Mouse (Mus musculus): ENCODE measurements around the gene Bcl11a. TPM values are rescaled to one million over a fixed set of nuclear protein-coding genes. Genes with fewer than 3 reads are reported as not detected.

The Bcl11a gene
- polyA plus RNA-seq, 1 experiment from 2014 or later, result 95.4 TPM

DNA sequence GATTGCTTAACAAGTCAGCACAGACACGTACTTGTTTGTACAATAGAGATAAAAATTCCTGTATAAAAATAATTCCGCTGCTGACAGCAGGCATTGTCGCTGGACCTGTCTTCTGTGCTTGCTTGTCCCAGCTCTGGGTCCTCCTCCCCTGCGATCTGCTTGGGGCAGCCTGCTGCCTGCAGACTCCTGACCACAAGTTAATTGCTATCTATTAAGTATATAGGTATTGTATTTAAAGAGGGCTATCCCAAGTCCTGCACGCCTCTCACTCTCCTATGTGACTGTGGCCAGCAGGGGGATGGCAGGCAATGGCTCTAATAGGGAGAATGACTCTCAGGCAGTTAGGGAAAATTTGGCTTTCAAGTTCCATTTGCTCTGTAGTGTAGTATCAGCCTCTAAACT is 16.2 kb downstream of the Bcl11a start:
- no peak overlapping the region for H3K4me3 ChIP-seq (ENCODE audit: low read depth, low read length)
- H3K36me3 ChIP-seq (ENCODE audit: control insufficient read depth, insufficient read depth, low read length), result peaks cover 10% of the 10 kb centered on the region
- H3K9me3 ChIP-seq (ENCODE audit: control insufficient read depth, low read length), result no peaks in the 10 kb centered on the region
- no peak for DNase-seq (ENCODE audit: low spot score)
- no peak overlapping the region for H3K4me2 ChIP-seq
- no peaks in the 10 kb centered on the region for H3K27me3 ChIP-seq (replicated peaks; ENCODE audit: control insufficient read depth, insufficient read depth, low read length)
- H3K4me1 ChIP-seq (replicated peaks; ENCODE audit: control insufficient read depth, insufficient read depth, low read length), result peaks cover 54% of the 10 kb centered on the region
- H3K9ac ChIP-seq (ENCODE audit: low read depth, low read length), result no peak overlapping the region
- ATAC-seq (replicated peaks; ENCODE audit: low FRiP score), result no peak
- 62% methylated on average over 5 of the region's 5 CpGs for WGBS
- no peak overlapping the region for H3K27ac ChIP-seq (ENCODE audit: low read depth, low read length)

DNA sequence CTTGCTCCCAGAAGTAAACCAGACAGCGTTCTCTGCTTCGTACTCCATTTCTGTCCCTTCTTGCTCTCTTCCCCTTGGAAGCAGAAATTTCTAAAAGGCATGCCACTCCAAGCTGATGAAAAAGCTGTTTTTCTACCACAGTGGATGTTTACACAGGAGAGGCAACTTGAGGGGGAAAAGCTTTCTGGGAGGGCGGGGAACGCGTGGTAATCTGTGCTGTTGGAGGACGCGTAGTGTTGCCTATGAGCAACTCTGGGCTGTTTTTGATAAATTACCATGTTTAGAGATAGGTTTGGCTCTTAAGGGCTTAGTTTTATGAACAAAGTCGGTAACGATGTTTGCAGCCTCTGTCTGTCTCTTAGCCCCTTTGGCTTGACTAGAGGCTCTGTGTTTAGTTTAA is 17.4 kb downstream of the Bcl11a start:
- DNase-seq (ENCODE audit: low spot score) (no peak), ATAC-seq (replicated peaks; ENCODE audit: low FRiP score) (no peak)
- whole genome bisulfite sequencing, result 48% methylated on average over 9 of the region's 9 CpGs
- Histone ChIP-seq H3K4me1 (replicated peaks; ENCODE audit: control insufficient read depth, insufficient read depth, low read length) (peaks cover 59% of the 10 kb centered on the region), H3K27ac (ENCODE audit: low read depth, low read length) (peak overlapping the region; percentile 29), H3K4me2 (no peak overlapping the region), H3K4me3 (ENCODE audit: low read depth, low read length) (no peak overlapping the region), H3K9ac (ENCODE audit: low read depth, low read length) (no peak overlapping the region), H3K9me3 (ENCODE audit: control insufficient read depth, low read length) (no peaks in the 10 kb centered on the region), H3K36me3 (ENCODE audit: control insufficient read depth, insufficient read depth, low read length) (peaks cover 7% of the 10 kb centered on the region; the same call in 1 of the 2 replicates), H3K27me3 (replicated peaks; ENCODE audit: control insufficient read depth, insufficient read depth, low read length) (no peaks in the 10 kb centered on the region)

DNA sequence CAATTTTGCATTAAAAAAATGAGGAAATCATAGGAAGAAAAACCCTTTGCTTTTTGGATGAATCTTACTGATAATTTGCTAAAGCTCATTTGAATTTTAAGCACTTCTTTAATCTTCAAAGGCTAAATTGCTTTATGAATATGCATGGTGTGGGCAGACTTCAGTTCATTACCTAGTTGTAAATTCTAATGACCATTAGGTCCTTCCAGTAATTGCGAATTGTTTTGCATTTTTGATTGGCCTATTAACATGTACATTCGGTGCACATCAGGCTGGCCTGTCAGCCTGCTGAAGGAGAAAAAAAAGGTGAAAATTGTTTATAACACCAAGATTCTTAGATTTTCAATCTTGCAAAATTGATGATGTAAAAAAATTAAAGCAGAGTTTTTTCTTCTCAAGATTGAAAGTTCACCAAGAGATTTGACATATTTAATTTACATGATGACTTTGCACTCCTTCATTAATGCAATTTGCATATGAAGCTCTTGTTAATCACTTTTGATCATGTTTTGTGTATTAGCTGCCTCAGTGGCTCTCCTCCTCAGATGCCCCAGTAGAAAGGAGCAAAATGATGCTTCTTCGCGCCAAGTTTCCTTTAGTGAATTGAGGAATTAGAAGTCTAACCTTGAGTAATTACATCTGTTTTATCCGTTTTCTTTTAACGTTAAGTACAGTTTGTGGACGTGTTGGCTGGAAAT is 17.9 kb downstream of the Bcl11a start:
- ATAC-seq (replicated peaks; ENCODE audit: low FRiP score) (no peak), DNase-seq (ENCODE audit: low spot score) (no peak)
- Histone ChIP-seq H3K36me3 (ENCODE audit: control insufficient read depth, insufficient read depth, low read length) (peaks cover 4% of the 10 kb centered on the region; the same call in 1 of the 2 replicates), H3K27me3 (replicated peaks; ENCODE audit: control insufficient read depth, insufficient read depth, low read length) (no peaks in the 10 kb centered on the region), H3K27ac (ENCODE audit: low read depth, low read length) (0 out of 2 replicates have a peak overlapping the region, but pooled peaks have one; percentile 29), H3K4me1 (replicated peaks; ENCODE audit: control insufficient read depth, insufficient read depth, low read length) (peaks cover 65% of the 10 kb centered on the region), H3K9ac (ENCODE audit: low read depth, low read length) (no peak overlapping the region), H3K4me2 (no peak overlapping the region), H3K4me3 (ENCODE audit: low read depth, low read length) (no peak overlapping the region), H3K9me3 (ENCODE audit: control insufficient read depth, low read length) (no peaks in the 10 kb centered on the region)
- WGBS, result 83% methylated on average over 7 of the region's 7 CpGs

DNA sequence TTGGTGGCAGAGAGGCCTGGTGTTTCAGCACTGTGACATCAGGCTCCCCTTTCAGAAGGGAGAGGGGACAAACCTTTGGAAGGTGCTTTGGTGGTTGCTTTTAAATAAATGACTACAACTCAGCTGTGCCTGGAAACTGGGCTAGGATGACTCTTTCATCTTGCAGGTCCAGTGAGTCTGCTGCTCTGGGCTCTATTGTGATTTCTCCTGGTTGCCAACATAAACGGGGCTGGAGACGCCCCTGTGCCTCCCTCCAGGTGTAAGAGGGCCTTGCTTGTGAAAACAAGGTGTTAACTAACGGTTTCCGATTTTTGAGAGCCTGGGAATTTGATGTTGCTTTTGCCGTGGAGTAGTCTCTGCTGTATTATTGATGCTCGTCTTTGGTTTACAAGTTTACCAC is 18.6 kb downstream of the Bcl11a start:
- ATAC-seq (replicated peaks; ENCODE audit: low FRiP score), result no peak
- H3K4me2 ChIP-seq, result no peak overlapping the region
- peaks cover 69% of the 10 kb centered on the region for H3K4me1 ChIP-seq (replicated peaks; ENCODE audit: control insufficient read depth, insufficient read depth, low read length)
- H3K27me3 ChIP-seq (replicated peaks; ENCODE audit: control insufficient read depth, insufficient read depth, low read length), result no peaks in the 10 kb centered on the region
- no peak overlapping the region for H3K9ac ChIP-seq (ENCODE audit: low read depth, low read length)
- H3K4me3 ChIP-seq (ENCODE audit: low read depth, low read length), result no peak overlapping the region
- no peak for DNase-seq (ENCODE audit: low spot score)
- 66% methylated on average over 6 of the region's 6 CpGs for WGBS
- peaks cover 4% of the 10 kb centered on the region; the same call in 1 of the 2 replicates for H3K36me3 ChIP-seq (ENCODE audit: control insufficient read depth, insufficient read depth, low read length)
- H3K9me3 ChIP-seq (ENCODE audit: control insufficient read depth, low read length), result no peaks in the 10 kb centered on the region
- H3K27ac ChIP-seq (ENCODE audit: low read depth, low read length), result no peak overlapping the region

DNA sequence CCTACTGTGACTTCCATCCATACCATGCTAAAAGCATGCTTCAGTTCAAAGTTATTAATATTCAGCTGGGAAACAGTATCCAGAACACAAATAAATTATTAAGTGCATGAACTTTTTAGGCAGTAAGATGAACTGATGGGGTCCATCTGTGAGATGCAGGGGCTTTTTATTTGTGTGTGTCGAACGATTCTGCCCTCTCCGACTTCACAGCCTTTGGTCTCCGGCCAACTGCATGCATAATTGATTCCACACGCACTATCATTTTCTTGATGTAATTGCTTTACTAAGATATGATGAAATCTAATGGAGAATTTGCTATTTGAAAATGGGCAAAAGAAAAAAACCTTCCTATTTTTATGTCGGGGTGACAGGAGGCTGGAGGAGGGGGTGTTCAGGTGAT is 19.2 kb downstream of the Bcl11a start:
- no peaks in the 10 kb centered on the region for H3K27me3 ChIP-seq (replicated peaks; ENCODE audit: control insufficient read depth, insufficient read depth, low read length)

DNA sequence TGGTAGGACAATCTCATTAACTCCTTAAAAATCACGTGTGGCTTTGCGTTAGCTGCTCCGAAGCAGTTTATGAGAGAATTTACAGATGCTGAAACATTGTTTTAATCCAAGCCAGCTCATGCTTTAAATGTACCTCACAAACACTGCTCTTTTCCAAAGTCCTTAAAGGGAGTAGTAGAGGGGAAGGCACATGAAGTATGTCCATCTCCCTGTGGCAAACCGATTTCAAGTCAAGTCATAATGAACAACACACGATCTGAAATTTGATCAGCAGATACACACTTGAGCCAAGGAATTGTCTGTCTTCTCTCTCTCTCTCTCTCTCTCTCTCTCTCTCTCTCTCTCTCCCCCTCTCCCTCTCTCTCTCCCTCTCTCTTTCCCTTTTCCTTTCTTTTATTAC is 20.2 kb downstream of the Bcl11a start:
- no peak for DNase-seq (ENCODE audit: low spot score)
- Histone ChIP-seq H3K27me3 (replicated peaks; ENCODE audit: control insufficient read depth, insufficient read depth, low read length) (no peaks in the 10 kb centered on the region), H3K9me3 (ENCODE audit: control insufficient read depth, low read length) (no peaks in the 10 kb centered on the region), H3K27ac (ENCODE audit: low read depth, low read length) (no peak overlapping the region), H3K4me1 (replicated peaks; ENCODE audit: control insufficient read depth, insufficient read depth, low read length) (peaks cover 69% of the 10 kb centered on the region), H3K9ac (ENCODE audit: low read depth, low read length) (no peak overlapping the region), H3K4me2 (no peak overlapping the region; the same call in 1 of the 2 replicates), H3K4me3 (ENCODE audit: low read depth, low read length) (no peak overlapping the region), H3K36me3 (ENCODE audit: control insufficient read depth, insufficient read depth, low read length) (peaks cover 4% of the 10 kb centered on the region; the same call in 1 of the 2 replicates)
- 71% methylated on average over 5 of the region's 5 CpGs for WGBS
- no peak for ATAC-seq (replicated peaks; ENCODE audit: low FRiP score)

More for the DNA sequence above, 19.2 kb downstream of the Bcl11a start:
- no peak overlapping the region for H3K4me3 ChIP-seq (ENCODE audit: low read depth, low read length)
- DNase-seq (ENCODE audit: low spot score) (no peak), ATAC-seq (replicated peaks; ENCODE audit: low FRiP score) (no peak)
- peaks cover 67% of the 10 kb centered on the region for H3K4me1 ChIP-seq (replicated peaks; ENCODE audit: control insufficient read depth, insufficient read depth, low read length)
- peaks cover 4% of the 10 kb centered on the region; the same call in 1 of the 2 replicates for H3K36me3 ChIP-seq (ENCODE audit: control insufficient read depth, insufficient read depth, low read length)
- H3K9ac ChIP-seq (ENCODE audit: low read depth, low read length), result no peak overlapping the region
- no peak overlapping the region for H3K27ac ChIP-seq (ENCODE audit: low read depth, low read length)
- H3K4me2 ChIP-seq, result no peak overlapping the region
- WGBS, result 80% methylated on average over 6 of the region's 6 CpGs
- H3K9me3 ChIP-seq (ENCODE audit: control insufficient read depth, low read length), result no peaks in the 10 kb centered on the region

DNA sequence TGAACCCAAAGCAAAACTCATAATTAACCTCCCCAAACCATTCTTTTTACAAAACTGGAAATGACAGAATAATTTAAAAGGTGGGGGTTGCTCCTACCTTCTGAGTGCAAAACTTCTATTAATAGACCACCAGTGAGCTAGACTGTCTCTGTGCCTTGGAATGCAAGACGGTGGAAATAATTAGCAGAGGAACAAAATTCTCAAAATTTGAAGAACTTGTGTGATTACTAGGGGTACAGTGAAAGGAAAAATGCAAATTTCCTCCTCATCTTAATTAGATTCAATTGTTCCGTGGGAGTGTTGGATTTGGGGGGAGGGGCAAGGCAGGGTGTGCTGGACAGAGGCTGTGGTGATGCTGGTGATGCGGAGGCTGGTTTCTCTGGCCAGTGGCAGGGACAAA is 20.8 kb downstream of the Bcl11a start:
- Histone ChIP-seq H3K9me3 (ENCODE audit: control insufficient read depth, low read length) (no peaks in the 10 kb centered on the region), H3K36me3 (ENCODE audit: control insufficient read depth, insufficient read depth, low read length) (peaks cover 4% of the 10 kb centered on the region; the same call in 1 of the 2 replicates), H3K4me1 (replicated peaks; ENCODE audit: control insufficient read depth, insufficient read depth, low read length) (peaks cover 73% of the 10 kb centered on the region), H3K4me2 (peak overlapping the region; percentile 29), H3K27me3 (replicated peaks; ENCODE audit: control insufficient read depth, insufficient read depth, low read length) (no peaks in the 10 kb centered on the region), H3K27ac (ENCODE audit: low read depth, low read length) (no peak overlapping the region), H3K4me3 (ENCODE audit: low read depth, low read length) (no peak overlapping the region), H3K9ac (ENCODE audit: low read depth, low read length) (0 out of 2 replicates have a peak overlapping the region, but pooled peaks have one; percentile 5)
- no peak for DNase-seq (ENCODE audit: low spot score)
- WGBS, result 54% methylated on average over 3 of the region's 3 CpGs
- no peak for ATAC-seq (replicated peaks; ENCODE audit: low FRiP score)

DNA sequence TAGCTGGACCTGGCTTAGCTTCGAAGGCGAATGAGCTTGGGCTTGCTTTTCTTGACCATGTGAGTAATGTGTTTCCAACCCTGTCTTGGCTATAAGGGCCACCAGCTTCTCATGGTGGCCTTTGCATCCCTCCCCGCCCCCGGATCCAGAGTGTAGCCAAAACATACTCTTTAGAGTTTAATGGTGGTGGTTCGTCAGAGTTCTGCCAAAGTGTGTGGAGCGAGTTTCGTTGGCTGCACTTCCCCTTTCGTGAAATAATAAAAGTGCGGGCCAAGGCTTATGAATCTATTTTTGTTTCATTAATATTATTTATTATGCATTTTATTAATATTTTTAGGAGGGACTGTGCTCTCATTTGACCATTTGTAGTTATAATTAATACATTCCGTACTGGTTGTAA is 21.4 kb downstream of the Bcl11a start:
- peaks cover 69% of the 10 kb centered on the region for H3K4me1 ChIP-seq (replicated peaks; ENCODE audit: control insufficient read depth, insufficient read depth, low read length)
- 79% methylated on average over 10 of the region's 10 CpGs for WGBS
- 0 out of 2 replicates have a peak overlapping the region, but pooled peaks have one; percentile 8 for H3K27ac ChIP-seq (ENCODE audit: low read depth, low read length)
- DNase-seq (ENCODE audit: low spot score) (no peak), ATAC-seq (replicated peaks; ENCODE audit: low FRiP score) (no peak)
- H3K9me3 ChIP-seq (ENCODE audit: control insufficient read depth, low read length), result no peaks in the 10 kb centered on the region
- no peaks in the 10 kb centered on the region for H3K27me3 ChIP-seq (replicated peaks; ENCODE audit: control insufficient read depth, insufficient read depth, low read length)
- no peak overlapping the region for H3K4me3 ChIP-seq (ENCODE audit: low read depth, low read length)
- peak overlapping the region; percentile 29 for H3K4me2 ChIP-seq
- H3K9ac ChIP-seq (ENCODE audit: low read depth, low read length), result 0 out of 2 replicates have a peak overlapping the region, but pooled peaks have one; percentile 5
- peaks cover 4% of the 10 kb centered on the region; the same call in 1 of the 2 replicates for H3K36me3 ChIP-seq (ENCODE audit: control insufficient read depth, insufficient read depth, low read length)

DNA sequence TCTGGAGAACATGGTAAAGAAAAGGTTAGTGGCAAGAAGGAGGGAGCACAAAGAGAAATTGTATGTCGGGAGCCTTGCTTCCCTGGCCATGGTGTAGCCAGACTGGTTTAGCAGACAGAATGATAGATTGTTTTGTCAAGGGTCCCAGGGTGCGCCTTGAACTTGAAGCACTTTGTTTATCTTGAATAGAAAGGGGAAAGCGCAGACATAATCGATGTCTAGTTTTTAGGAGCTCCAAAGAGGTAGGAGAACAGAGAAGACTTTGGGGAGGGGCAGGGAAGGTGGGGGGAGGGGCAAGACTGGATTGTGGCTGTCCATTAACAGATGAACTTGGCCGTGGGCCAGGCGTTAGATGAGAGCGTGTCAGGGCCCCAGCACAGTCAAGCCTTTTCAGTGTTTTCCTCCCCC is 22.0 kb downstream of the Bcl11a start:
- WGBS, result 34% methylated on average over 7 of the region's 7 CpGs
- Histone ChIP-seq H3K27ac (ENCODE audit: low read depth, low read length) (peak overlapping the region; percentile 49), H3K9me3 (ENCODE audit: control insufficient read depth, low read length) (no peaks in the 10 kb centered on the region), H3K27me3 (replicated peaks; ENCODE audit: control insufficient read depth, insufficient read depth, low read length) (no peaks in the 10 kb centered on the region), H3K4me1 (replicated peaks; ENCODE audit: control insufficient read depth, insufficient read depth, low read length) (peaks cover 62% of the 10 kb centered on the region), H3K4me2 (peak overlapping the region; percentile 34), H3K9ac (ENCODE audit: low read depth, low read length) (peak overlapping the region; percentile 41), H3K4me3 (ENCODE audit: low read depth, low read length) (no peak overlapping the region), H3K36me3 (ENCODE audit: control insufficient read depth, insufficient read depth, low read length) (peaks cover 7% of the 10 kb centered on the region; the same call in 1 of the 2 replicates)
- ATAC-seq (replicated peaks; ENCODE audit: low FRiP score) (0 out of 2 replicates have a peak, but pooled peaks have one; percentile 44), DNase-seq (ENCODE audit: low spot score) (no peak)

Measured in liver, embryonic 11.5 days (tissue).